Mouse (Mus musculus) testis, postnatal 10 days (tissue): Measurements from ENCODE around the gene Hopx.

Experiments used
- DNase-seq: peaks from one replicate; pipeline ENCODE4 v3.0.0; 2021; ENCODE audit warnings: low spot score

The Hopx gene

DNA sequence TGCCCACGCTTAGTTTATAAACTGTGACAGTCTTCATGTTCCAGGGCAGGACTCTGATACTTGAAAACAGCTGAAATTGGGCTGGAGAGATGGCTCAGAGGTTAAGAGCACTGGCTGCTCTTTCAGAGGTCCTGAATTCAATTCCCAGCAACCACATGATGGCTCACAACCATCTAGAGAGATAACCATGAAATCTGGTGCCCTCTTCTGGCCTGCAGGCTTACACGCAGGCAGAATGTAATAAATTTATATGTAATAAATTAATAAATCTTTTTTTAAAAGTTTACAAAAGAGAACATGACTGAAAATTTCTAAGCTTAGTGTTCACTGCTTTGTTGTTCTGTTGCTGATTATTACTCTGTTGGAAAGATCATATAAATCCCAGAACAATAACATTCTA, 43.9 kb downstream of the Hopx start:
- no peak for DNase-seq

DNA sequence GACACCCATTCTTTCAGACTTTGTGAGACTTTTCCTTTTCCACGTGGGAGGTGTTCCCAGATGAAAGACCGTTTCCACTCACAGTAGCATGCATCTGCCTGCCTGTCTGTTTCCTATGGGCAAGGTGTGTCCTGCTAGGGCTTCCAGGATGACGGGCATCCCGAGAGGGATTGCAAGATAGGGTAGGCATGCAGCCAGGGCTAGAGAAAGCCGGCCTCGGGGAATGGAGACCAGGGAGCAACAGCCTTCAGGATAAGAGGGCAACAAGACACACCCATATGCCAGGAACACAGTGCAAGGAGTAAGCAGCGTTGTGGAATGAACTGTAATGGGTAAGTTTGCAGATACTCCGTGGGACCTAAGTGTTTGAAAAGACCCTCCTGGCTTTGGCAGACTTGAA, 47.6 kb downstream of the Hopx start:
- no peak for DNase-seq

DNA sequence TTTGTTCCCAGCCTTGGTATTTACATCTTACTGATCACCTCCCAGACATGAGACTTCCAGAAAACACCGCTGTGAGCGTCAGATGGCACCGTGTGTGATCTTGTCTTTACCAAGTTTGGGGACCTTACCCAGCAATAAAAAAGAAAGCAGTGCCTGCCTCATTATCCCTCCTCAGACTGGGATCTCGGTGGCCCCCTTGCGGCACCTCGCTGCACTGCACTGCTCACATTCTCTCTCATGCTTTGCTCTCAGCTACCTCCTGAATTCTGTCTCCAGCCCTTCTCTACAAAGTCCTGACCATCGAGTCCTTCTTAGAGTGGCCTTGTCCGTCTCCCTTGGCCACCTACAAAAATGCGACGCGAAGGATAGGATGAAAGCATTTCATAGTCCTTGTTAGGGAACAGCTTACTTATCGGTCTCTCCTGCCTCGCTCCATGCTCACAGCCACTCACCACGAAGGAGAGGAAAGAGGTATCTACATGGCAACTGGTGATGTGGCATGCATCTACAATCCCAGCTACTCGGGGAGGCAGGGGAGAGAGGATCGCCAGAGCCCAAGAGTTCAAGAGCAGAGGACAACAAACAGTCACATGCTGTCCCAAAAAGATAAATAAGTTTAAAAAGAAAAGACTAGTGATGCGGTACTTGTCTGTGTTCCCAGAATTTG, 53.4 kb downstream of the Hopx start:
- DNase-seq, result peak; percentile 86

DNA sequence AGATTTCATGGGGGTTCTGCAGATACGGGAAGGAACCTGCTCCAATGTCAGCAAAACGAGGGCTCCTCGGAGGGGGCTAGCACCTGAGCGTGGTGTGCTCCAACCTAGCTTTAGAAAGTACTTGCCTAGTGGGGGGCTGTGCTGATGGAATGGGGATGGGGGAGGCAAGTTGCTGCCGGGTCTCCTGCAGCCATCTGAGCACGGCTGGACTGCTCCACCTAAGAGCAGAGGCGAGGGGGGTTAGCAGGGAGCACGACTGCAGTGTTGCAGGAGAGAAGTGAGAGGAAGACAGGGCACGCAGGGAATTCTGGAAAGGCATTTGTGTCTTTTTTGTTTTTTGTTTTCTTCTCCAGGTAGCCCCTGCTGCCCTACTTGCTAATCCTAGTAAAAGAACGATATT, 54.6 kb downstream of the Hopx start:
- DNase-seq, result no peak

DNA sequence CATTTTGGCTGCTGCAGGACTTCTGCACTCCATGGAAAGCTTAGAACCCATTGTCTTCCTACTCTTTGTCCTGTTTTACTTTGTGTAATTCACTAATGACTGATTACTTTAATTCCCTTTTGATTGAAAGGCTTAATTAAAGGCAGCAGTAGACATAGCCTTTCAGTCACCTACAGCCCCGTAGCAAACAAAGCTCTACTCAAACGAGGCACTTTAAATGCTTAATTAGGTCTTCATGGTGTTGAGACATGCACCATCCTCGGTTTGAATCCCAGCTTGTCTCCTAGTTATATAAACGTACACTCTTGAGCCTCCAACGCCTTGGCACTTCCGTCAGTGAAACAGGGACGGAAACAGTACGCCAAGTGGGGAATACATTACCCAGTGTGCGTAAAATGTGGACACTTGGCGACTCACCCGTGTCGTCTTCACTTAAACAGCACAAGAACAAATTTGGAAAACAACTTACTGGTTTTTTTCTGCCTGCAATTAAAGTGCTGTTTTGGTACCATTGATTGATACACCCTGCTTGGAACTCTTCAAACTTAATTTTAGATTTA, 58.0 kb downstream of the Hopx start:
- no peak for DNase-seq

DNA sequence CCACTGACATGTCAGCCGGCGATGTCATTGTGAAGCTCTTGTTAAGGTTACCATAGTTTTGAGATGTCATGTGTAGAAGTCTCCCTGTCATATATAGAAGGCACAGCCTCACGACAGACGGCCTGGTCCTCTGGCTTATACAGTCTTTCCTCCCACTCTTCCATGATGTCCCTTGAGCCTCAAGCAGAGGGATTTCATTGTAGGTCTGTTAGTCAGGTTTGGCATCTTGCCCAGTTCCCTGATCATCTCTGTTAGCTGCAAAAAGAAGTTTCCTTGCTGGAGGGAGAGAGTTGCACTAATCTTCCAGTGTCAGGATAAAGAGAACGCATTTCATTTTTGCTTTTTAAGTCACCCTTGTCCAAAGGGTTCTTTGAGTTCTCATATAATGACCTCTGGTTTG, 62.3 kb downstream of the Hopx start:
- no peak for DNase-seq

DNA sequence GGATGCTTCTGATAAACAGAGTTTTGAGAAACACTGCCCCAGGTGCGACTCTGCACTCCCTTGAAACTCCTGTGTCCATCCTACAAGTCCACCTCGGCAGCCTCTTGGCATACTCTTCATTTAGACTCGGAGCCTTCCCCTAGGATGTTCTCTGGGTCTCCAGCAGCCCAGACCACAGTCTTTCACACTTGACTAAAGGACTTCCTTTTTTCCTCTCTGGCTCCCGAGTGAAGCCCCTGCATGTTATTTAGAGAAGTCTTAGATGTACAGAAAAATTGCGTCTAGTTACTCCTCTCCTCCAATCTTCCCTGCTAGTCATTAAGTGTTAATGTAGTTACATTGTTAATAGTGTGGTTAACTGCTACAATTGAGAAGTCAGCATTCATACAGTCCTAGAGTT, 70.6 kb downstream of the Hopx start:
- DNase-seq, result no peak

DNA sequence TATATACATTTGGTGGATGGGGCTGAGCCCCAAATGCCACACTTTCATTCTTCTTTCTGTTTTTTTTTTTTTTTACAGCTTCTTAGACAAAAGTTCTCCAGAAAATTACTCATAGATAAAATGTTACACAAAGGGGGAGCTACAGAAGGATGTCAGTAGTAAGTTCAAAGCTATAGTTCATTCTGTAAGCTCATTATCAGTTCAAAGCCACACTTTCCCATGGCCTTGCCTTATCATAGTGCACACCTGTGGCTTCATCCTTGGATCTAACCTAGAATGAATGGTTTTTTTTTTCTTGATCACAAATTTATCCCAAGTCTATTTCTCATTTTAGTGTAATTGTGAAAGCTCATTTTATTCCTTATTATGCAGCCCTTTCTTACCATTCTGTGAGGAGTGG, 75.5 kb downstream of the Hopx start:
- DNase-seq, result no peak

DNA sequence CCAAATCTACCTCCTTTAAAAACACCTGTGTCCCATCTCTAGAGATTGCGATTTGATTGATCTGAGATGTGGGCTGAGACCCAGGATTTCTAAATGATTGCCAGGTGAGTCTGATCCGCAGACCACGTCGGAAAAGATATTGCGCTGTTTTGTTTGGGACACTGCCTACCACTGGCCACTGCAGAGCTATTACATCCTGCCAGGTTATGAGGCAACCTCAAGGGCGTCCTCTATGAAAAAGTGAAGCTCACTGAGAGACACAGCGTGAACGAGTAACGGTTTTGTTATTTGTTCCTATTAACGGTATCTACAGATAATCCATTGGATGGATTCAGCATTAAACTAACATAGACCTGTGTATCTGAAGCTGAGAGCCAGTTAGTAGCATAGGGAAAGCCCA, 76.5 kb downstream of the Hopx start:
- DNase-seq, result no peak
